Mouse (Mus musculus): ENCODE measurements around the gene Grid1.

The Grid1 gene

GRCm38 (mm10) chr14:35541254-35541991, 721.5 kb downstream of the Grid1 start:
- no peak for DNase-seq

- no peak for DNase-seq
These were observed 722.1 kb downstream of the Grid1 start for GRCm38 (mm10) chr14:35541992-35542380.

DNA sequence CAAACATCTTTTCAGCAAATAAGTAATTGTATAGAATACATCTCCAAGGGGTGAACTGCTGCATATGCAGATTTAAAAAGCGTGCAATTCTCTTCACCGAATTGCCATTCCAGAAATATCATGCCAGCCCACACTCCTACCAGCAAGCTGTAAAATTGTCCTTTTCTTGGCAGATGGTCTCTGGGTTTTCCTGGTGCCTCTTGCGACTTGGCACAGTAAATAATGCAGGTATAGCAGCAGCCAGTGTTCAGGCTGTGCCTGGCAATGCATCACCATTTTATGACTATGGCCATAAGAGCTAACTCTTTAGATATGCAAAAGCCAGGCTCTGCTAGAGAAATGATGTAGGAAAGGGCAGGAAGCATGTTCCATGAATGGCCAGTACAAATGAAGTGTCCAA, 734.4 kb downstream of the Grid1 start:
- DNase-seq = no peak

DNA sequence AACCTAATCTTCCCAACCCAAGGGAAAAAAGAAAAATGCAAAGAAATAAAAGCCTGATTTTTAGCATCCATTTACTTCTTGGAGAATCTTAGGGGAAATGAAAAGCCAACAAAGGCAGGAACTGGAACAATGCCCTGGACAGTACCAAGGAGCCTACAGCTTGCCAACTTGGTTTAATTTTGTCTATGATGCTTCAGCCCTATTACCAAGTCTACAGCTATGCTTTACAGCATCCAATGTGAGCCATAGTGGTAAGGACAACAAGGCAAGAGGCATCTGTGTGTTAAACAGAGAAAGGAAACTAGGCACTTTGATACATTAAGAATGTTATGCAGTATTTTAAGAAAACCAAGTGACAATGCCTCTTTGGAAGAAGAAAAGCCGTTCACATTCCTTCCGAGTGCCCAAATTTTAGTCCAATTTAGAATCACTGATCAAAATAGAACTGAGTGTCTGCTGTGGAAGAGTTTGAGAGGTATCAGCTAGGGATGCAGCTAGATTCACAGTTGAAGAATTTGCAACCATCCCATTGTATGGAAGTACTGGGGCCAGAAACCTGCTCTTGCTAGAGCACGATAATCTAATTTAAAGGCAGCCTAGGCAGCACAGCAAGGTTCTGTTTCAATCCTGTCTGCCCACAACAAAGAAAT, 741.5 kb downstream of the Grid1 start:
- no peak for DNase-seq

- no peak for DNase-seq
These were observed 753.1 kb downstream of the Grid1 start for GRCm38 (mm10) chr14:35572991-35573502.

DNA sequence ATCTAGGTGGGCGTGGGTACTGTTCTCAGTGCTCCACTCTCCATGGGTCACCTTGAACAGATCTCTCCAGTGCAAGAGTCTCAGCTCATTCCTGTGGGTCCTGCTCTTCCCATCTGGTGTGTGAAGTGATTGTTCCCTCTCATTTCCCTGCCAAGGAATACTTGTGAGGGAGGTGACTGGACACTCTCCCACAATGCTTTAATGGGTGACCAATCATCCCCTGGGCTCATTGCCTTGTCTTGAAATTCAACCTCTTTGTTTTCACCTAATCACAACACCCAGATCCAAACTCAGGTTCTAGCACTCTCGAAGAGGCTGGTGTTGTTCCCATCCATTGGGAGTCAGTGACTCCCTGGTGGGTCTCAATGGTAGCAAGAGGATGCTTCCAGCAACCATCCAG, 754.6 kb downstream of the Grid1 start:
- DNase-seq = no peak

DNA sequence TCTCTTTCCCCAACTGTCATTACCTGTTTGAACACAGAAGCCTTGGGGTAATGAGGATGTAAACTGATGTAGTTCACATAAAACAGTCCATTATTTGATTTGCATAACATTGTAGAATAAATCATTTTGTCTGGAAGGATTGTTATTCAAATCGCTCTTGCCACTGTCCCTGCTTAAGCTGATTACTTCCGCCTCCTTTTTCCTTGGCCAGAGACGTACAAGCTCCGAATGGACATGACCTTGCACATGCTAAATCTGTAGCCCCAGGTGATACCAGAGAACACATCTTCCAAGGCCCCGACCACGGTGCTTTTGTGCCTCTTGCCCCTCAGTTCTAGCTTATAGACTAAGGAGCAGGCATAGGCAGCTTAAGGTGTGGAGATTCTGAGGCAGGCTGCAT, 755.4 kb downstream of the Grid1 start:
- no peak for DNase-seq

GRCm38 (mm10) chr14:35625749-35626148, 805.8 kb downstream of the Grid1 start:
- DNase-seq = no peak

Data from cerebellum, adult 11-12 months (tissue).